1 mouse cellular context compared by ENCODE assay signal in genomic region chr1:144306284-144306683, GRCm38 (mm10).
TF ChIP-seq lines count a peak whose summit lies in the region.

No protein-coding gene starts in this region.

TF ChIP-seq in CH12.LX, 34 proteins besides CTCF, POLR2A, EP300 and RAD21 (continued from another document):
- no peak for TF ChIP-seq CHD2 (IDR thresholded peaks at IDR 0.05; ENCODE audit: low read length)
TF ChIP-seq in CH12.LX: peak in this region for 0.
